Mouse (Mus musculus) heart, adult 2 months (tissue): ENCODE results near the gene Sp3.

Experiments
- CTCF ChIP-seq: fragments of 200-600 bp; IDR thresholded peaks from 2 replicates; pipeline ENCODE4 v1.8.1; 2022; ENCODE audit warnings: antibody characterized with exemption, mild to moderate bottlenecking, moderate library complexity
- POLR2A ChIP-seq: fragments of 200-500 bp; IDR thresholded peaks from 2 replicates; pipeline ENCODE4 v1.6.1; 2011; ENCODE audit warnings: mild to moderate bottlenecking, low read depth, low read length, control low read depth; ENCODE audit not compliant: insufficient read depth

DNA sequence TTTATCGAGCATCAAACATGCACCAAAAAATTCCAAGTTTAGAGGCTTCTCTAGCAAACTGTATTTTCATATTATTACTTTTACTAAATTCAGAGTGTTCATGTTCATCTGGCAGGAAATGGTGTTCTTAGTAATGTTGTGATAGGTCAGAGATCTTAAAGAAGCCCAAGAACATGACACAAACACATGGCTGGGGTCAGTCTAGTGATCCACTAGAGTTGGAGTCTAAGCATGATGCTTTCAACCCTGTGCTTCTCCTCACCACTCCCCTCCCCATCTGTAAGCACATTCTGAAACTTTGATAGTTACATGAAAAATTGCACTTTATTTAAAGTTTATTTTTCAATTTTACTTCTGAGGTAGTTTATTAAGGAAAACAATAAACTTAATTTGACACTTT lies 3.0 kb downstream of the Sp3 start:
- TF ChIP-seq POLR2A = no peak
- TF ChIP-seq CTCF = no peak
